ENCODE assay signal across 14 mouse cellular contexts in the genomic region with DNA sequence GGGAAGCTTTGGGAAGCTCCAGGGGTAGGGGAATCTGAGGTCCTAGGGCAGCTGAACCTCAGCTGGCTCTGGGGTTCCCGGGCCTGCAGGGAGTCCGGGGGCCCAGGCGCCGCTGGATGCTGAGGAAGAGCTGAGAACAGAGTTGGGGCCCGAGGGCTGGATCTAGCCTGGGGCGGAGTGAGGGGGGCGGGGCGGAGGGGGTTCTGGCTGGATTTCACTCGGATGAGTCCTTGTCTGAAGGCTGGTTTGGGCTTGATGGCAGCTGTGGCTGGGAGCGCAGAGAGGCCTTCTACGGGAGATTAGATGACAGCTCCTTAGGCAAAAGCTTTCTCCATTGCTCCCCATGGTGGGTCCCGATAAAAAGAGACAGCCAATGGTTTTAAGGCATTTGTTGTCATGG.
DNase-seq lines count a peak whose midpoint lies in the region; ATAC-seq and TF ChIP-seq lines count a peak whose summit lies in the region.
"Had no signal": no experiment of that assay in that cellular context is flagged by ENCODE, and none has a peak within 500 bp of the region (broad histone marks: within the 10 kb centered on the region; RNA-seq: fewer than 3 reads in every experiment).

No protein-coding gene starts in this region.

- H3K4me2 ChIP-seq in lung, embryonic 14.5 days = no peak overlapping the region
- 0 out of 2 replicates have a peak overlapping the region, but pooled peaks have one; percentile 10 for H3K4me2 ChIP-seq in embryonic facial prominence, embryonic 15.5 days (replicated peaks)
- H3K4me2 ChIP-seq in neural tube, embryonic 15.5 days = no peak overlapping the region
- H3K4me2 ChIP-seq: intestine, embryonic 15.5 days had no signal

- no peaks in the 10 kb centered on the region for H3K9me3 ChIP-seq in lung, embryonic 14.5 days (ENCODE audit: low read depth, low read length)
- no peaks in the 10 kb centered on the region for H3K9me3 ChIP-seq in embryonic facial prominence, embryonic 15.5 days (replicated peaks)
- no peaks in the 10 kb centered on the region for H3K9me3 ChIP-seq in neural tube, embryonic 15.5 days (replicated peaks)
- H3K9me3 ChIP-seq: intestine, embryonic 15.5 days had no signal

- no peaks in the 10 kb centered on the region for H3K4me1 ChIP-seq in lung, embryonic 14.5 days (ENCODE audit: insufficient read depth)
- peaks cover 5% of the 10 kb centered on the region; the same call in 1 of the 2 replicates for H3K4me1 ChIP-seq in embryonic facial prominence, embryonic 15.5 days
- H3K4me1 ChIP-seq in neural tube, embryonic 15.5 days = no peaks in the 10 kb centered on the region
- H3K4me1 ChIP-seq: intestine, embryonic 15.5 days had no signal

- 41% methylated on average over 12 of the region's 12 CpGs for WGBS in lung, embryonic 14.5 days
- 24% methylated on average over 12 of the region's 12 CpGs for WGBS in embryonic facial prominence, embryonic 15.5 days
- 55% methylated on average over 12 of the region's 12 CpGs for WGBS in neural tube, embryonic 15.5 days

- H3K36me3 ChIP-seq in lung, embryonic 14.5 days (ENCODE audit: insufficient read depth) = no peaks in the 10 kb centered on the region
- H3K36me3 ChIP-seq in embryonic facial prominence, embryonic 15.5 days = no peaks in the 10 kb centered on the region
- no peaks in the 10 kb centered on the region for H3K36me3 ChIP-seq in neural tube, embryonic 15.5 days
- H3K36me3 ChIP-seq: intestine, embryonic 15.5 days had no signal

- no peak overlapping the region for H3K4me3 ChIP-seq in lung, embryonic 14.5 days (ENCODE audit: low read depth, low read length)
- no peak overlapping the region for H3K4me3 ChIP-seq in embryonic facial prominence, embryonic 15.5 days (replicated peaks)
- no peak overlapping the region for H3K4me3 ChIP-seq in neural tube, embryonic 15.5 days (replicated peaks)
- H3K4me3 ChIP-seq: intestine, embryonic 15.5 days had no signal

- no peak for TF ChIP-seq CTCF in lung, embryonic 14.5 days (IDR thresholded peaks at IDR 0.05; ENCODE audit: low read depth)

- DNase-seq in embryo, embryonic 11 days = peak; percentile 4
- DNase-seq in embryo, embryonic 10.5 days (ENCODE audit: low spot score) = no peak
- no peak for DNase-seq in lung, embryonic 14.5 days
- no peak for DNase-seq in lung, adult 18-20 months
- DNase-seq in right cerebral cortex, adult 2 months (ENCODE audit: low spot score in 2 of 2) = no peak
- no peak for DNase-seq in urinary bladder, postnatal 4 days (ENCODE audit: low spot score in 2 of 2)
- DNase-seq: adrenal gland, postnatal 36 days; kidney, postnatal 4 days; layer of hippocampus, postnatal 36 days; lung, postnatal 36 days; spleen, adult 18-20 months had no signal

- no peak overlapping the region for H3K27ac ChIP-seq in lung, embryonic 14.5 days (ENCODE audit: low read depth)
- no peak overlapping the region for H3K27ac ChIP-seq in embryonic facial prominence, embryonic 15.5 days (replicated peaks)
- H3K27ac ChIP-seq in neural tube, embryonic 15.5 days (replicated peaks) = no peak overlapping the region
- H3K27ac ChIP-seq: intestine, embryonic 15.5 days had no signal

- peak; percentile 38; the same call in 1 of the 2 replicates for ATAC-seq in lung, embryonic 14.5 days (ENCODE audit: insufficient read depth)
- peak; percentile 34; the same call in 1 of the 2 replicates for ATAC-seq in embryonic facial prominence, embryonic 15.5 days (ENCODE audit: insufficient number of reproducible peaks, low FRiP score, low TSS enrichment, low read depth)
- ATAC-seq in neural tube, embryonic 15.5 days (ENCODE audit: low FRiP score) = 0 out of 2 replicates have a peak, but pooled peaks have one; percentile 5
- ATAC-seq: intestine, embryonic 15.5 days had no signal

- H3K9ac ChIP-seq in lung, embryonic 14.5 days = no peak overlapping the region
- no peak overlapping the region for H3K9ac ChIP-seq in embryonic facial prominence, embryonic 15.5 days
- H3K9ac ChIP-seq in neural tube, embryonic 15.5 days (replicated peaks) = no peak overlapping the region
- H3K9ac ChIP-seq: intestine, embryonic 15.5 days had no signal

- H3K27me3 ChIP-seq in lung, embryonic 14.5 days (ENCODE audit: insufficient read depth, low read length) = no peaks in the 10 kb centered on the region
- H3K27me3 ChIP-seq in embryonic facial prominence, embryonic 15.5 days = no peaks in the 10 kb centered on the region
- no peaks in the 10 kb centered on the region for H3K27me3 ChIP-seq in neural tube, embryonic 15.5 days (replicated peaks)
- H3K27me3 ChIP-seq: intestine, embryonic 15.5 days had no signal
